Mouse (Mus musculus) adrenal gland, adult 2 months (tissue): Measurements from ENCODE around the gene Zbtb37. TPM values are rescaled to one million over a fixed set of nuclear protein-coding genes. Genes with fewer than 3 reads are reported as not detected.

Experiments
- DNase-seq: peaks from one replicate; pipeline ENCODE4 v3.0.0; 2021
- polyA plus RNA-seq: library from polyadenylated mRNA; depleted of rRNA; stranded (reverse); fragments of >200 nt; gene quantifications from 2 replicates; pipeline ENCODE4 v1.2.3, GENCODE M21; 2012; rRNA removed
- total RNA-seq, 2 experiments: library from RNA; stranded (reverse); gene quantifications; 2 replicates each; pipeline ENCODE4 v1.2.3; 2021

The Zbtb37 gene
- total and polyA plus RNA-seq, 3 experiments, result 0.57 to 16.0 (median 13.1) TPM

GRCm38 (mm10) chr1:160980021-160980420 is 54.6 kb downstream of the Zbtb37 start:
- no peak for DNase-seq

GRCm38 (mm10) chr1:160978071-160978735 is 56.4 kb downstream of the Zbtb37 start, which contains the start of gene Serpinc1:
Serpinc1 (plus strand) TSS chr1:160978585.
- no peak for DNase-seq

GRCm38 (mm10) chr1:160968643-160969042 is 66.0 kb downstream of the Zbtb37 start:
- no peak for DNase-seq

GRCm38 (mm10) chr1:160967268-160967667 is 67.4 kb downstream of the Zbtb37 start:
- no peak for DNase-seq

- no peak for DNase-seq
Observed at GRCm38 (mm10) chr1:160963199-160963598, 71.5 kb downstream of the Zbtb37 start.

Other genes with a start within 250 kb of the Zbtb37 start
- 10 to 100 TPM; 24.2 to 29.5 TPM for gene Rabgap1l, start 241.6 kb downstream of the Zbtb37 start, total RNA-seq
- gene Rabgap1l, start 241.6 kb downstream of the Zbtb37 start, polyA plus RNA-seq, result 1.8 TPM in 2 replicates
- 10 to 100 TPM; 32.7 to 54.3 TPM for gene Rc3h1, start 128.4 kb downstream of the Zbtb37 start, total RNA-seq
- gene Rc3h1, start 128.4 kb downstream of the Zbtb37 start, polyA plus RNA-seq, result 9.6 and 12.6 TPM in 2 replicates
- 1 to 10 TPM in 1 of 2 experiments, under 1 TPM in 1; 0.62 to 9.3 TPM for gene Serpinc1, start 56.3 kb downstream of the Zbtb37 start, total RNA-seq
- 0.42 and 5.0 TPM in 2 replicates for gene Serpinc1, start 56.3 kb downstream of the Zbtb37 start, polyA plus RNA-seq
- 10 to 100 TPM; 26.5 to 27.4 TPM for gene Dars2, start 35.8 kb upstream of the Zbtb37 start, total RNA-seq
- 6.9 and 11.5 TPM in 2 replicates for gene Dars2, start 35.8 kb upstream of the Zbtb37 start, polyA plus RNA-seq
- 1 to 10 TPM; 1.8 to 2.5 TPM for gene Cenpl, start 35.9 kb upstream of the Zbtb37 start, total RNA-seq
- gene Cenpl, start 35.9 kb upstream of the Zbtb37 start, polyA plus RNA-seq, result 0.19 and 0.35 TPM in 2 replicates
- gene Klhl20, start 96.7 kb upstream of the Zbtb37 start, total RNA-seq, result 10 to 100 TPM; 14.1 to 17.2 TPM
- 2.9 and 4.4 TPM in 2 replicates for gene Klhl20, start 96.7 kb upstream of the Zbtb37 start, polyA plus RNA-seq
- gene Ankrd45, start 107.8 kb upstream of the Zbtb37 start, total RNA-seq, result 1 to 10 TPM; 4.4 to 8.3 TPM
- gene Ankrd45, start 107.8 kb upstream of the Zbtb37 start, polyA plus RNA-seq, result 0.37 and 0.58 TPM in 2 replicates
- not detected for gene Tex50, start 124.5 kb upstream of the Zbtb37 start, total RNA-seq
- not detected in 2 replicates for gene Tex50, start 124.5 kb upstream of the Zbtb37 start, polyA plus RNA-seq
- 100 to 1,000 TPM; 283 to 597 TPM for gene Prdx6, start 216.4 kb upstream of the Zbtb37 start, total RNA-seq
- 103 and 130 TPM in 2 replicates for gene Prdx6, start 216.4 kb upstream of the Zbtb37 start, polyA plus RNA-seq